Mouse (Mus musculus) induced T-regulatory cell, adult 2 months (primary cell): Measurements from ENCODE around the gene Mre11a.

Source experiments
- DNase-seq: peaks from one replicate; pipeline ENCODE4 v3.0.0-alpha.2; 2012; ENCODE audit warnings: low read depth

The Mre11a gene

DNA sequence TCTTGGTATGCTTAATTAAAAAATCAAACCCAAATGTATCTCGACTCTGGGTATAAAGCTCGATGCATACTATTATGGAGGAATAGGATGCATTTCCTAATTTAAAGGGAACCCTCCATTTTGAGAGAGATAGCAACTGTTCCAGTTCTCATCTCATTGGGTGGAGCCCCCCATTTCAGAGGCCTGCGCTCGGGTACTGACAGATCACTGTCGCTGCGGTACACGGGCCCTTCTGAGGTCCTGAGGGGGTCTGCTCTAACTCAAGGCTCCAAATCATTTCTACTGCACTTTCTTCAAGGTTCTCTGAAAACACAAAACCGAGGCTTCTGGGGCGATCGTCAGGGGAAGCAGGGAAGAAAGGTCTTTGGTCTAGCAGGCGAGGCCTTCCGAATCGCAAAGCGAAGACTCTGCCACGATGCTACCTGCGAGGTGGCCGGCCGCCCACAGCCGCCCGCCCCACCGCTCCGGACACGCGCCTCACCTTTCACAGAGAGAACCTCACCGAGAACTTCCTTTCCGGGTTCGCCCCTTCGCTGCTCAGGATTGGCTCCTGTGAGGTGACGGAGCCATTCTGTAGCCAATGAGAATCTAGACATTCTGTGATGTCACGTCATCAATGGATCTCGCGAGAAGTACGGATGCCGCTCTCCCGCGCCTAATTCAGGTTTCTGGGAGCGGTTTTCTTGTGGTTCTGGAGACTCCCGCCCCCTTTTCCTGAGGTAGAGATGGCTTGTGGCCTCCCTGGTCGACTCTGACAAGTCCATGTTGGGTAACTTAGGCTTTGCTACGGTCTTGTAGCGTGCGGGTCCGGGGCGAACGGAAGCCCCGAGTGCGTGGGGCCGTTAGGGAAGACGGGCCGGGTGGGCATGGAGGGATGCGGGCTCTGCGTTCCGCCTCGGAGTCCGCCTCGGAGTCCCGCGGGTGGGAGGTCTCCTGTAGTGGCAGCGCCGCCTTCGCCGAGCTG is at the start of gene Mre11a, which contains the start of gene Ankrd49:
Gene Mre11a (plus strand): TSS at position 616 of the 964 bp plus-strand sequence.
Gene Ankrd49 (minus strand): TSS at position 818 of the 964 bp plus-strand sequence.
- peak; percentile 99 for DNase-seq

DNA sequence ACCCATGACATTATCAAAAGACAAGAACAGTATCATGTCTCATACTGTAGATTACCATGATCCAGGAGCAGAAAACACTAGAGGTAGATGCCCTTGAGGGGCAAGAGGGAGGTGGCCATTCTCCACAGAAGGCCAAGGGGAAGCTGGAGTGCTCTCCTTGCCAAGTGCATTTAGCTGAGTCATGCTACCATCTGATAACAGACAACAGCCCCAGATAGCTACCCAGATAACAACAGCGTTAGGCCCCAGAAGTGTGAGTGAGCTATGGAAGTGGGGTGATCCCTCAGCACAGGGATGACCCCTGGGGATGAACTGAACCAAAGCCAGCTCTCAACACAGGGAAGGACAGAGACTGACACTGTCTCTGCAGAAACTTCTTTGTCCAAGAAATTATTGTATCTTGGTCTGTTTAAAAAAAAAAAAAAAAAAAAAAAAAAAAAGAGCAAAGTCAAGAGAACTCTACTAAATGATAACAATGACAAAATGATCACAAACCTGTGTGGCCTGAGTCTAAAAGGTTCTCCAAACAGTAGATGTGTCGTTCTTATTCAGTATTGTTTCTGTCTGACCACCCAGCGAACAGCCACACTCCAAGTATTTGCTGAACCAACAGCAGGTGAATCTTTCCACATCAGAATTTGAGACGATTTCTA is 44.8 kb upstream of the Mre11a start:
- no peak for DNase-seq

DNA sequence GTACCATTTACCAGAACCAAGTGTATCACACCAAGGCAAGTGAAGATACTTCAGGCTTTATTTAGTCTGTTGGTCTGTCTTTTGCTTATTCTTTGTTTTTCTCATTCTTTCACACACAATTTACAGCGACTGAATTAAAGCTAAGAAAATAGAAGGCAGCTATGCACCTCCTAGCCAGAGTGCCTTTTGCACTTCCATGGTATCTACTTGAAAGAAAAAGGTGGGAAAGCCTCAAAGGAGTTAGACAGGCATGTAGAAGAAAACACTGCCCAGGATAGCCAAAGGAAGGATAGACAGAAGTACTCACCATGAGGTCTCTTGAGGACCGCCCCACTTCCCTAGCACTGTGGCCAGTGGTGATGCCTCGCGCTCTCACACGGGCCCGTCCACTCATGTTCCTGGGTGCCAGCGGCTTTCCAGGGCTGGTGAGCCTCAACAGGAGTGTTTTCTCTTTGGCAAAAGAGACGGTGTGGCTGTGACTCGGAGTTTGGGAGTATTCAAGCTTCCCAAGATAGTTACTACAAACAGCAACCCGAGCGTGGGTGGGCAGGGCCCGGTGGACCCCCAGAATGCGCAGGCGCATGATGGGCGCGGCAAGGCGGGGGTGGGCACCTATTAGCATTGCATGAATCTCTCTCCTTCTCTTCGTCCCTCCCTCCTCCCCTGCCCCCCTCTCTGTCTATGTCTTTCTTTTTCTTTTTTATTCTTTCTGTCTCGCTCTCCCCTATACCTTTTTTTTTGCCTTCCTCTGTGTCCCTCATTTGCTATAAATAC is 44.1 kb upstream of the Mre11a start, which contains the start of gene Piwil4:
Gene Piwil4 (minus strand): TSS at position 583 of the 774 bp plus-strand sequence.
- DNase-seq = no peak

DNA sequence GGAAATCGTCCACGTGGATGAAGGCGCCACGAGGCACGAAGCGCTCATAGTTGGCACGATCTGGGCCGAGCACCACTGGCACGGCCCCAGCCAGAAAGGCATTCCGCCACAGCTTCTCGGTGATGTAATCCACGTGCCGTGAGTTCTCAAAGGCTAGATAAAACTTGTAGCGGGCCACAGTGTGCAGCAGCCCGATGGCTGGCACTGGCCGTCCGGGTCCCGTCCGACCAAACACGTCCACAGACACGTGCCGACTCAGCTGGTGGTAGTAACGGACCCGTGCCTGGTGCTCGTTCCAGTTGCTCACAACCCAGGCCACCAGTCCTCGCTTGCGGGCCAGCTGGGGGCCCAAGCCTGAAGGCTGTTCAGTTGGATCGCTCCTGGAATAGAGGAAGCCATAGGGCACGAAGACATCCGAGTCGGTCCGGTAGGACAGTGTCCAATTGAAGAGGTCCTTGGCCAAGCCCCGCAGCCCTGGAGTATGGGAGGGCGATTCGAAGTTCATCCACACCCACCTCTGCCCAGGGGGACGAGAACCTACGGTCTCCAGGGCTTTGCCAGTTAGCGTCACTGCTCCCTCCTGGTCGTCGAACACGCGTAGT is 33.5 kb upstream of the Mre11a start:
- DNase-seq = no peak

DNA sequence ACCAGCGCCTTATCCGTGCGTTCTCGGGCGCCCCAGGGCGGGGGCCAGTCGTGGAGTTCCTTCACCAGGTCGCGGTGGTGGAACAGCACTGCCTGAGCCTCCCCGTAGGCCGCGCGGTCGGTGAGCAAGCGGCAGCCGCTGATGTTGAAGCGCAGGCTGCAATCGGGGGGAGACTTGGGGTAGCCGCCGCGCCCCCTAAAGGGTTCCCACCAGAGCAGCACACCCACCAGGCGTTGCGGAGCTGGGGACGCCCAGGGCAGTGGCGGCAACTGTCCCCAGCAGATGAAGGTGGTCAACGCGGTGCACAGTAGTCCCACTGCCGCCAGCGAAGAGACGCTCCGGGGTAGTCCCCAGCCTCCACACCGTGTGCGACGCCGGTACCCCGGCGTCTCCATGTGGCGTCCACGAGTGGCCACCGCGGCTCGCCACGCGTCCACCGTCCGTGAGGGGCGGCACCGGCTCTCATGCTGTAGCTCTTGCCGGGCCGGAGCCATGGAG is 32.9 kb upstream of the Mre11a start:
- DNase-seq = peak; percentile 39

DNA sequence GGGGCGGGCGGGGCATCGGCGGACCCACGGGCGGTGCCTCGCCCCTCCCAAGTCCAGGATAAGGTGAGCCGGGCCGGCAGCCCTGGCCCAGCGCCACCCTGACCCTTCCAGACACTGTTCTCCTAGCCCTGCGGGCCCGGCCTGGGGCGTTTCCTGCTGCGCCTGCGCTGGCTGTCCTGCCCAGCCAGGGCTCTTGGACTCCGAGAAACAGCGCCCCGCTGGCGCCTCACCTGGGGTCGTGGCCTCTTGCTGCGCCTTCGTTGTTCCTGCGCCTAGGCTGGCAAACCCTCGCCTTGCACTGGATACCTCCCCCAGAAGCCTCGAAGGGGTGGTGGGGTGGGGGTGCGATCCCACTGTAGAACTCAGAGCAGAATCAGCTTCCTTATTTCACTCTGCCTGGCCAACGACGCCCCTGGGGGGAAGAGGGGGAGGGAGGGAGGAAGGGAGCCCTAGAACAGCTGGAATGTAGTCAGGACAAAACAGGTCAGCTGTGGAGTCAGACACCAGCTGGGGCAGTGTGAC is 32.4 kb upstream of the Mre11a start, which contains the start of gene Fut4:
Gene Fut4 (minus strand): TSS at position 393 of the 522 bp plus-strand sequence.
- peak; percentile 46 for DNase-seq

DNA sequence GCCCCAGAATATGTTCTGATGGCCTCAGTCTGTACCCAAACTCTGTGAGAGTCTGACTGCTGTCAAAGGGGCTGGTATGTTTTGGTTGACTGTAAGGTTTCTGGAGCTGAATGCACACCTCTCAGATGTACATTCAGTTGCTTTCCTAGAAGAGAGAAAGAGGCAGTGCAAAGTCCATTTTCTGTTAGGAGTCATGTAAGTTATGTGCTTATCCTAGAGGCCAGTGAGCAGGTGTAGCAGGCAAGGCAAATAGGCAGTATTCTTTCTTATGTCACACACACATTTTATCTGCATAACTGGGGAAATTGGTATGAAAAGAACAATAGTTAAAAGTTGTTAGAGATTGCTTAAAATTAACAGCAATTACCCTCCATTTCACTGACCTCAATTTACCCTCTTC is 30.5 kb upstream of the Mre11a start:
- DNase-seq = no peak

DNA sequence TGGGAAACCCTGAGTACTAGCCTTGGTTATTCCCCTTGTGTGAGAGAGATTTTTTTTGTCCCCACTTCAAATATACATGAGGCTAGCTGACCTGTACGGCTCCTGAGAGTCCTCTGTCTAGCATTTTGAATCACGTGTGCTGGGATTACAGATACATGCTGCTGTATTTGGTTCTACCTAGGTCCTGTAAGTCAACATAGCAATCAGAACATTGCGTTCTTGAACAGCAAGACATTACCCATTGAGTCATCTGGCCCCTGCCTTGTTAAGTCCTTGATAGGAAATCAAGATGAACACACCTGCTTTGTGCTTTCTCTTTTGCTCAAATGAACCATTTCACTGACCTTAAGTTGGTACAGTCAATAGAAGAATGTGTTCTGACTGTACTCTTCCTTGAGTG is 30.0 kb upstream of the Mre11a start:
- peak; percentile 27 for DNase-seq

DNA sequence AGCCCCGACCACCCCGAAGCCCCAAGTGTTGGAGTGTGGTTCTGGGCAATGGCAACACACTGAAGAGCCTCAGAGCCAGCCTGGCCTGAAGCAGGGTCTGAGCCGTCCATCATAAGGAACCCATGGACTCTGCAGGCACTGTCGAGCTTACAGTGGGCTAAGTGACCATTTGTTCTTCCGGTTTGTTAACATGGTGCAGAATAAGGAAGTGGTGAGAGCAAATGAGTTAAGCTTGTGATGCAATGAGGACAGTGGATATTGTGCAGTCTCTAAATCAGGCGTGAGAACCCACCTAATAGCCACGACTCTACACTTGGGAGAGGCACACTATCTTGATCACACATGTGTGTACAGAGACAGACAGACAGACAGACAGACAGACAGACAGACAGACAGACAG is 25.9 kb upstream of the Mre11a start:
- no peak for DNase-seq

DNA sequence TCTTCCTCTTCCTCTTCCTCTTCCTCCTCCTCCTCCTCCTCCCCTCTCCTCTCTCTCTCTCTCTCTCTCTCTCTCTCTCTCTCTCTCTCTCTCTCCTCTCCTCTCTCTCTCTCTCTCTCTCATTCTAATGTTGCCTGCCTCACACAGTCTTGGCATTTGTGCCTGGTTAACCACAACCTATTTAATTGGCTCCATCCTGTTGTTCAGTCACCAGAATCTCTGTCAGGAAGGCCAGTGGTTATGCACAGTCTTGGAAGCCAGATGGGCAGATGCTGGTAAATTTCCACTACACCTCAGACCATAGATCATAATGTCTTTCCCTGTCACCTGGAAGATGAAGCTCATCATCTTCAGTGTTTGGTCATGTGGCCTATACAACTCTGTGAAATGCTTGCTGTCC is 25.2 kb upstream of the Mre11a start:
- peak; percentile 20 for DNase-seq

DNA sequence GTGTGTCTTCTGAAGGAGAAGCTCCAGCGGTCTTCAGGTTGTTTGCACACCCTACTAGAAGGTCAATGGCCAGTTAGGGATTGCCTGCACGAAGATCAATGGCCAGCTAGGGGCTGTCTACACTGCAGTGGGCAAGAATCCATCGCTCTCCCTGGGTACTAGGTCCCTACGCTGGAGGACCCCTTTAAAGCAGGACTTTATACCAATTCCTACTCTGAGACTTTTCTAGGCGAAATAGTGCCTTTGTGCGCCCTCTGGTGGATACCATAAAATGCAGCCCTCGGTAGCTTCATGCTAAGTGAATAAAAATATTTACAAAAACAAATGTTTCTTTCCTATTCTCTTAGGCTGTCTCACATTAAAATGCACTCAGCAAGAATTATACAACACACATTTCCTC is 19.7 kb upstream of the Mre11a start:
- DNase-seq = peak; percentile 67

DNA sequence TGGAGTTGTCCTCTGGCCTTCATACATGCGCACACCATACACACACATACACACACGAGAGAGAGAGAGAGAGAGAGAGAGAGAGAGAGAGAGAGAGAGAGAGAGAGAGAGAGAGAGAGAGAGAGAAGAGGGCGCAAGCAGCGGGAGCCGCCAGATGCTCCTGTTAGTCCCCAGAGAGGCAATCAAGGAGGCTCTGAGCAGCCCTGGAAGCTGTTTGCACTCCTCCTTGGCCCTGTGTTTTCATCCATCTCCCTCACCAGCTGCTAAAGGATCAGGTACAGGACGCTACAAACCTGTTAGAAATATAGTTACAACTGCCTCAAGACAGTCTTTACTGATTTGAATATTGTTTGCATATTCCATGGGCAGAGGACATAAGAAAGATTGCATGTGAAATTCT is 14.6 kb upstream of the Mre11a start:
- no peak for DNase-seq

DNA sequence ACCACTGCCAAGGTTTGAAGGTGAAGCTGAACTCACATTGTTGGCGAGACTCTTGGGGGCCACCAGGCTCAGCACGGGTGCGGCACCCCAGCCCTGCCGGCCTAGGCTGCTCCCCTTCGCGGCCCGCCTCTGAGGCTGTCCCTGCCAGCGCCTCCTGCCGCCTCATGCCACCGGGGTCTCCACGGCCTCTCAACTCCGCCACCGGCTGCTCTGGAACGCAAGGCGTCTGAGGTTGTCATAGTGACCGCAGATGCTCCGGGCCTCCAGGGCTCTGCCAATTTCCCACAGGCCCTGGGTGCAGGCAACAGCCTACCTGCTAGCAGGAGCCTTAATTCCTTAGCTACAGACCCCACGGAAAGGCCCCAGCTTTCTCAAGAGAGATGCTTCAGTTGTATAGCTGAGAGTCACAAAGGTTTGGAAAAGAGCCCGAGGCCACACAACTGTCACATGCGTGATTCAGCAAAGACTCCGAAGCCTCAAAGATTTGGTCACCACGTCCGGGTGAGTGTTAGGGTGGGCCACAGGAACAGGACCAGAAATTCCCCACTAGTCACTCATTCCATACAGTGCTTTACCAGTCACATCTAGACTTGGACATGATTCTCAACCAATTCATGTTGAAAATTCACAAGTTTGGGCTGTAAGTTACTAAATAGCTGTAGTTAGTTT is 13.5 kb upstream of the Mre11a start, which contains the start of gene 1700012B09Rik:
Gene 1700012B09Rik (minus strand): TSS at position 228 of the 669 bp plus-strand sequence.
- DNase-seq = no peak

DNA sequence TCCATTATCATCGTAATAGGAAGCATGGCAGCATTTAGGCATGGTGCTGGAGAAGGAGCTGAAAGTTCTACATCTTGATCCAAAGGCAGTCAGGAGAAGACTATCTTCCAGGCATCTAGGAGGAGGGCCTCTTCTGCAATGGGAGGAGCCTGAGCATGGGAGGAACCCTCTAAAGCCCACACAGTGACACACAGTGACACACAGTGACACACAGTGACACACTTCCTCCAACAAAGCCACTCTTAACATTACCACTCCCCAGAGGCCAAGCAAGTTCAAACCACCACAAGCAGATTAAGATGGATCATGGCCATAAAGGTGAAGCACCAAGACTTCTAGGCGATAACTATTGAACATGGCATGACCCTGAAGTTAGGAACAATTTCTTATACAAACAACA is 12.4 kb upstream of the Mre11a start:
- DNase-seq = no peak

DNA sequence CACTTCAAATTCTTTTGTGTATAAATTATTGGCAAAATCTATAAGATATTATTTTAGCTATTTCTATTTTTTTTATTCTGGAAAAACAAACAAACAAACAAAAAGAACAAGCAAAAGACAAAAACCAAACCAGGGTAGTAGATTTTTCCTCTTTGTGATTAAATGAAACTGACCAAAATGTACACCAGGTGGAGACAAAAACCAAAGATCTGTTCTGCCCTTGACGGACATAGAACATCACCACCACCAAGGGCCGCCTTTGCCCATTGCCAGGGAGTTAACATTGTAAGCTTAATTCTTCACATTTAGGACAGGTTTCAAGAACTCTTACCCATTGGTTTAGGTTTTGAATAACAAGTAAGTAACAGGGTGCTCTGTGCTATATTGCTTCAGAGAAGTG is 10.6 kb upstream of the Mre11a start:
- peak; percentile 64 for DNase-seq

DNA sequence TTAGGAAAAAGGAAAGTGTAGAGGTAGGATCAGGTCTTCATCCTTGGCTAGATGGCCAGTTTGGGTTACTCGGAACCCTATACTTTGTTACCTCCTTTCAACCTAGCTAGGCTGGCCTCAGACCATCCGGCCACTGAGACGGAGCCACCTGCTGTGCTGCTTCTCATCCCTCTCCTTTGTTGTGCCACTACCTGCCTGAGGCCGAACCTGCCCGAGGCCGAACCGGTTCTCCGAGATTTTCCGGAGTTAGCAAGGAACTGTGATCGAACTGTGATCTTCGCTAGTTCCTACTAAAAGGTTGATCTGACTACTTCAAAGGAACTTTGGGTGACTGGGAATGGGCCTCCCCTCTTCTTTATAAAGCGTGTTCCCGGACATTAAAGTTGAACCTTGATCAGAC is 6.1 kb upstream of the Mre11a start:
- no peak for DNase-seq

DNA sequence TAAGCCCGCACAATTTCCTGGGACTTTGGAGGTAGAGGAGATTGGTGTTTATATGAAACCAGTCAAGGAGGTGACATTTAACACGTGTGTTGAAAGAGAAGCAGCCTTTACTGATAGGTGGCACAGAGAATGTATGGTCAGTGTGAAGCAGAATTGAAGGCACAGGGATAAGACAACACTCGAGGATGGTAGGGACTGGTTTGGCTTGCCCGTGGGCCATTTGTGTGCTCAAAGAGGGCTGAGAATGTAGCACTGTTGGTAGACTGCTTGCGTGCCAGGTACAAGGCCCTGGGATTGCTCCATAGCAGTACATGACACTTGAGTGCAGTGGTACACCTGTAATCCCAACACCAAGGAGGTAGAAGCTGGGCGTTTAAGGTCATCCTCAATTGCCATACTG is 2.9 kb downstream of the Mre11a start:
- DNase-seq = no peak

DNA sequence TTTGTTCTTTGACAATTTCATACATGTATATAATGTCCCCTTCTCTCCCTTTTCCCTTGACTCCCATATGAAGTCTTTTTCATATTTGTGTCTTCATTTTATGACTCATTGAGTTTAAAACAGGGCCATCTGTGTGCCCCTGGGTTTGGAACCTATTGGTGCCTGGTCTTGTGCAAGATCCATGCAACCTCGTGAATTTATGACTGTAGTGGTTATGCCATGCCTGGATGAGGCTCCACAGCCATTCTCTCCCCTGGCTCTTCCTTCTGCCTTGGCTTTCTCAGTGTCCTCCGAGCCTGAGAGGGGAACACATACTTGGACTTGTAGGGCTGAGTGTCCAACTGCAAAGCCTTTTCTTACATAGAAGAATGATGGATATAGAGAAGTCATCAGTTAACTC is 21.3 kb downstream of the Mre11a start:
- no peak for DNase-seq

DNA sequence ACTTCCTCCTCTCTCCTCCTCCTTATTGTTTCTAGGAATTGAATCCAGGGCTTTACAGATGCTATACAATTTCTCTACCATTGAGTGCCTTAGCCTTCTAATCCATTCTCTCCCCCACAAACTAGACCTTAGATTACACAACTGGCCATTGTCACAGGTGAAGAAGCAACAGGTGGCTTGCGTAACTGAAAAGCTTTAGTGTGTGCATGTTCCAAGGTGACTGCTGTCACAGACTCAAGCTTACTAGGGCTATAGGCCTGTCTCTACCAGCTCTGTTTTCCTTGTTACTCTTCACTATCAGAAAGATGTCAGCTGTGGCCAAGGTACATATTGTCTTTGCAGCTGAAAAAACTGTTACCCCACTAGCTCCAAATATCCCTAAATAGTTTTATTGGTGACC is 22.3 kb downstream of the Mre11a start:
- DNase-seq = no peak

DNA sequence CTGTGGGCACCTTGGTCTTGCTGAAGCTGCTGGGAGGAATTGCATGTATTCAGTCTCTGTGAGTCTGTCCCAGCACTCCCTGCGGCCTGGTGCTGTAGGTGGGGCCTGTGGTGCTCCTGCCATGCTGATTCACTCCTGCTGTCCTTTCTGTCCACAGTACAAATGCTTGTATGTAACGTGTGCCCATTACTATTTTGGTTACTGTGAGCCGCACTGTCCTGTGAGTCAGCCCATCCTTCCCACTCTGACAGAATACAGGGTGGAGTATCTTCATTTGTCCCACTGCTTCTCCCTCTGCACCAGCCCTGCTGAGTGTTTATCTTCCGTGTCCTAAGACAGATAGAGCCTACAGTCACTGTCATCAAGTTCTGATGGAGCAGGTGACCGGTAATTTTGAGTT is 25.7 kb downstream of the Mre11a start:
- no peak for DNase-seq

DNA sequence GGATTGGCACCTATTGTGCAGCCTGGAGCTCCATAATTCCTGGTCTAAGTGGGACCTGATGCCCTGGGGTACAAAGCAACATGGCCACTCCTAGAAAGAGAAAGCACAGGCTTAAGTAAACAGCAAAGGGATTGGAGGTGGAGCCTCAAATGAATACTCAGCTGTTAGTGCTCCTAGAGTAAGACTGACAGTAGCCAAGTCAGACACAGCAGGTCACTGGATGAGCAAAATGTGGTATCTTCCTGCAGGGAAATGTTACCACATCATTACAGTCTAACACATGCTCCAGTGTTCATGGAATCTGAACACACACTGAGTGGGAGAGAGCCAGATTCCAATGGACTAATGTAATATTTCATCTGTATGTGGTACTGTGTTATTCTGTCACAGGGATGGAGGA is 36.9 kb downstream of the Mre11a start:
- no peak for DNase-seq
